Mouse (Mus musculus): ENCODE measurements at regions not wholly inside any gene's neighbourhood (a gene's known extent, or its start where the extent isn't known, plus 50 kb on each side); places are given as distances from the start of the nearest gene placed in this dataset.

GRCm38 (mm10) chr15:61158041-61158545, 235.3 kb upstream of the A1bg start:
- DNase-seq (ENCODE audit: low spot score), result peak; percentile 3

GRCm38 (mm10) chr15:61157543-61157942, 234.7 kb upstream of the A1bg start:
- DNase-seq (ENCODE audit: low spot score), result peak; percentile 58

GRCm38 (mm10) chr15:61155530-61155929, 232.7 kb upstream of the A1bg start:
- DNase-seq (ENCODE audit: low spot score), result no peak

DNA sequence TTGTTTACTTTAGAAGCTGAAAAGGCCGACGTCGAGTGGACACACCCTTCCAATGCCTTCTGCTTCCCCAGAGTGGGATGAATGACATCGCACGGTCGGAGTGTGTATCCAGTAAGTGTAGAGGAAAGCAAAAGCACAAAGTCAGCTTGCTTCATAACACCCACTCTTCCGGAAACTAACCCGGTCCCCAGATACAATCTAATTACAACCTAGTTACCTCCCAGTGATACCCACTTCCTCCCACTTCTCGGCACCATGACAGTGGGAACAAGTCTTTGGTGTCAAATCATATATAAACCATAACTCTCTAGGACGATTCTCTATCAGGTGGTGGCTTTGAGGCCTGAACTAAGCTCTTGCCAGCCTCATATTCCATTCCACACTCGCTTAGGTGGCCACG, 231.4 kb upstream of the A1bg start:
- DNase-seq (ENCODE audit: low spot score), result no peak

DNA sequence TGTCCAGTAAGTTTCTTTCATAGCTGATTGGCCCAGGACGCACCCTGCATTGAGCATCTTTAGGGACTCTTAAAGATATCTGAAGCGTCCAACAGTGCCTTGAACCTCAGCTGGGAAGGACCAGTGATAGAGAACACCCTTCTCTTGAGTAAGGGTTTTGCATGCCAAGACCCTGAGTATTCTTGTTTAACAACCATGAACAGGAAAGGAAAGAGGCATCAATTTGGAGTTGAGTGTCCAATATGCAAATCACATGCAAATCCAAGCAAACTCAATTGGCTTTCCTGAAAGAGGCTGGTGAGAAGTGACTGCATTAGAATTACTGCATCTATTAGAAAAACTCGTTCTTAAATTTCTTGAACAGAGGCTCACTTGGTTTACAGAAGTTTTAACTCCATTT, 220.0 kb upstream of the A1bg start:
- DNase-seq (ENCODE audit: low spot score), result no peak

DNA sequence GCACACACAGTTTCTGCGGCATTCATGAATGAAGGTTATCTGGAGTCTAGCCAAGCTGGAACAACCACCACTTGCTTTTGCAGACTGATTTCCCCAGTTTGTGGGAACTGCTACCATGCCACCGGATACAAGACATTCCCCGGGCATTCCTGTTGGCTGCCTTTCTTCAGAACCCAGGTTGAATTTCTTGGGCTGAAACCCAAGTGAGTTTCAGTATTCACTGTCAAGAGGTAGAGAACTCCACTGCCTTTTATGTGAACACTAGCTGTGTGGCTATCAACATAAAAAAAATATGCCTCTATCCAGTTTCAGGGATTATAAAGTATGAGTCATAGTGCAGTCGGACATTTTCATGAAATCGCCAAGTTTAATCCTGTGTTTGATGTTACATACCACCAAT, 216.3 kb upstream of the A1bg start:
- DNase-seq (ENCODE audit: low spot score), result no peak

DNA sequence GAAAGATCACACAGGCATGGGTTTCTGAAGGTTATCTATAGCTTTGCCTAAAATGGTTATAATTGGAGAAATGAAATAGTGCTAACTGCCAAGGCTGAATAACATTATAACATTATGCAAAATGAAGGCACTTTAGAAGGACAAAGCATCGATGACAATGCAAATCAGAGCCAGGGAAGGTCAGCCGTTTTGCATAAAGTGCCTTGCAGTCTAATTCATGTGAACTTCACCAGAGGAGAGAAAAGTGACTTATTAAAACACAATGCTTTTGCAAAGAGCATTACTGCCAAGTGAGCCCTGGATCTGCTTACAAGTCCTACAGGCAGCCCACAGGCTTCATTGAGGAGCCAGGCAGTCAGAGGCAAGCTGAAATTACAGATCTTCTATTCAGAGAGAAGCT, 214.0 kb upstream of the A1bg start:
- no peak for DNase-seq (ENCODE audit: low spot score)

DNA sequence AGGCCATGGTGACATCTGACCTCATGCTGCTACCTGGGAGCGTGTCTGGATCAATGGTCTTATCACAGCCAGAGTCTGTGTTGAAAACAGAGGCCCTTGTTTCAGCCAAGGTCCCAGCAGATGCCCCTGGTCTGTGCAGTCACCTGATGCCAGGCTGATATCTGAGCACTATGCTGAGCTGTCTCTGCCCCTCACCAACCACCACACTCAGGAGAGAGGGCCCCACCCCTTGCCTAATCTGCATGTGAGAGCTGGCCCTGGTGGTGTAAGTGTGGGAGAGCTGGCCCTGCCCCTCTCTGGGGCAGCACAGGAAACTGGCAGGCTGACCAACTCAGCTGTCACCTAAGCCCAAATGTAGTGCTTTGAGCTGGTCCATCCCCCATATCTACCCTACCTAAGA, 210.5 kb upstream of the A1bg start:
- DNase-seq (ENCODE audit: low spot score), result no peak

GRCm38 (mm10) chr15:61127971-61128370, 205.2 kb upstream of the A1bg start:
- DNase-seq (ENCODE audit: low spot score), result no peak

- no peak for DNase-seq (ENCODE audit: low spot score)
Measured at GRCm38 (mm10) chr15:61127130-61127529, 204.3 kb upstream of the A1bg start.

DNA sequence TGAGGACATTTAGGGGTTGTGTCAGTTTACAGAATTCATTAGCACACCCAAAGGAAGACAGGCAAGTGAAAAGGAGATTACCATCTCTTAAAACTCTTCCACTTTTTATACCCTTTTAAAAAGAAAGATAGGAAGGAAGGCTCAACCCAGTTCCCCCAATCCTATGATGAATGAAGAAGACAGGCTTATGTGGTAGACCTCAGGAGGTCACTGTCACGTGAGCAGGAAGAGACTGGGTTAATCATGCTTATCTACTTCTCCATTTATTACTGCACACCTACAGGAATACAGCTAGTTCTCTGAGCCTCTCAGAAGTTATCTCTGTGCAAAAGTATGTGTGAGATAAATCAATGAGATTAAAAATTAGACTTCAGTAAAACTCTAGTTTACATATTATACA, 194.1 kb upstream of the A1bg start:
- no peak for DNase-seq (ENCODE audit: low spot score)

GRCm38 (mm10) chr15:61109429-61110128, 186.8 kb upstream of the A1bg start:
- no peak for DNase-seq (ENCODE audit: low spot score)

- no peak for DNase-seq (ENCODE audit: low spot score)
Measured at GRCm38 (mm10) chr15:61108957-61109356, 186.1 kb upstream of the A1bg start.

DNA sequence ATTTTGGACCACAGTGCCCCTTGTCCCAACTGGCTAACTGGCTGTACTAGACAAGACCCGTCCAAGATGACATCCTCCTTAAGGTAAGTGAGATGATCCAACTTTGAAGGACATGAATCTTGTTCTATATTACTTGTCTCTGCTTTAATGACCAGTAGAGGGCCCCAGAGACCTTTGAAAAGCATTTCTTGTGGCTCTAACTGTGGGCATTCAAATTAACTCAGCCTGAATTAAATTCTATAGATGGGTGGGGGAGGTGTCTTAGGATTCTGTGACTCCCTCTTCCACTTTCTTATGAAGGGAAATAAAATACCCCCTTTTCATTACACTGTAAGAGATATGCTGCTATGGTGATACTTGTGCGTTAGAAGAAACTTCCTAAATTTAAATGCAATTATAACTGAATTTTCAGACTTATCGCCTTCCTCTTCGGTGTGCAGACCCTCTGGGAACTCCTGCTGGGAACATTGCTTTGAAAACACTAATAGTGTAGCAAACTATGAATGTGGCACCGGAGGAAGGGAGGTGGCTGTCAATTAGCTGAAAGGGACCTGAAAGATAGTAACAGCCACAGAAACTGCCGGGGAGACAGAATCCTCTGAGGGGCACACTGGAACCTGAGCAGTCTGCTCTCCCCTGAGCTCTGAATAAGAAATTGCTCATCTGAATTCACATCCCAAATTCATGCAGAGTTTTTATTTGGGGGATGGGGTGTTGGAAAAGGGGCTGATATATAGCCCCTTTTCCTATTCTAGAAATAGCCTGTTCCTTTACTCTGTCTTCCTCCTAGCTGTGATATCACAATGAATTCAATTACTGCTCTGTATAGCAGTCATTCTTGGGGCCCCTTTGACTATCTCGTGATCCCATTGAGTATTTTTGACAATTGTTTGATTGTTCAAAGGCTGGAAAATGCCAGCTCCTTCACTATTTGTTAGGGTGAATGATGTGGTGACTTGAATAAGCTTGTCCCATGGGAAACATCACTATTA, 179.9 kb upstream of the A1bg start:
- DNase-seq (ENCODE audit: low spot score), result no peak

GRCm38 (mm10) chr15:61100807-61101206, 178.0 kb upstream of the A1bg start:
- DNase-seq (ENCODE audit: low spot score), result no peak

- DNase-seq (ENCODE audit: low spot score), result no peak
Measured at GRCm38 (mm10) chr15:61098968-61099367, 176.2 kb upstream of the A1bg start.

DNA sequence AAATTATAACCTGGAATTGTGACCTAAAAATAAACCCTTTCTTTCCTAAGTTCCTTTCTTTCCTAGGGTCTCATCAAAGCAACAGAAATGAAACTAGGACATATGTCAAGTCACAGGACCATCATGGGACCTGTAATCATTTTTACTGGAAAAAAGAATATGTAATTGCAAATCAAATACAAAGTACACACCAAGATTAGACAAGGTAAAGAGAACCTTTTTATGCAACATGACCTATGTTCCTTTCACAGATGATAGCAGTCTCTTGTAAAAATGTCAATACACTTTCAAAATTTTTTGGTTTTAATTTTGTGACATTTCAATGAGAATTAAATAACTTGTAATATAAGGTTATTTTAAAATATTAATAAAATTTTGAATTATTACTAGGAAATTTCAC, 175.7 kb upstream of the A1bg start:
- DNase-seq (ENCODE audit: low spot score), result no peak

DNA sequence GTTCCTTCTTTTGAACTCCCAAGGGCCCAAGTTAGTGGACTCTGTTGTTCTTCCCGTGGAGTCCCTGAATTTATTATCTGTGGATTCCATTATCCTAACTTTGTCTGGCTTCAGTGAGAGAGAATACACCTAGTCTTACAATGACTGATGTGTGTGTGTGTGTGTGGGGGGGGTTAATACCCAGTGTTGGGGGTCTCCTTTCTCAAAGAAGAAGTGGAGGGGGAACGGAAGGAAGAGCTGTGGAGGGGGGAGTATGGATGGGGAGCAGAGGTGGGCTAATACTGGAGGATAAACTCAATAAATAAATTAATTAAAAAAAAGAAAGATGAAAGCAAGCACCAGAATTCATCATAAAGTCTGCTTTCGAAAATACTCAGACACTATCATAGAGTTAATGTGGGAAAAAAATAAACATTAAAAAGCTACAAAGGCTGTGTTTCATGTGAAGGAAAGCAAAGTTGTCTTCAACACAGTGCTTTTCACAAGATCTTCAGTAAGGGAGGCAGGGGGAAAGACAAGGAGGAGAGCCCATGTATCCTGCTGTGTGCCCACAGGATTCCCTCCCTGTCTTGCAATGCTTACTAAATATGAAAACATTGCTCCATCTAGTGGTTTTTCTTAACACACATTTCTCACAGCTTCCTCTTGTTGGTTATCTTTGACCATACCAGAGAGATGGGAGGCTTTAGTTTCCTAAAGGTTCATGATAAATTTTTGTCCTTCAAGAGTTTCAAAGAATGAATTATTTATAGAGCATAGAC, 173.4 kb upstream of the A1bg start:
- no peak for DNase-seq (ENCODE audit: low spot score)

DNA sequence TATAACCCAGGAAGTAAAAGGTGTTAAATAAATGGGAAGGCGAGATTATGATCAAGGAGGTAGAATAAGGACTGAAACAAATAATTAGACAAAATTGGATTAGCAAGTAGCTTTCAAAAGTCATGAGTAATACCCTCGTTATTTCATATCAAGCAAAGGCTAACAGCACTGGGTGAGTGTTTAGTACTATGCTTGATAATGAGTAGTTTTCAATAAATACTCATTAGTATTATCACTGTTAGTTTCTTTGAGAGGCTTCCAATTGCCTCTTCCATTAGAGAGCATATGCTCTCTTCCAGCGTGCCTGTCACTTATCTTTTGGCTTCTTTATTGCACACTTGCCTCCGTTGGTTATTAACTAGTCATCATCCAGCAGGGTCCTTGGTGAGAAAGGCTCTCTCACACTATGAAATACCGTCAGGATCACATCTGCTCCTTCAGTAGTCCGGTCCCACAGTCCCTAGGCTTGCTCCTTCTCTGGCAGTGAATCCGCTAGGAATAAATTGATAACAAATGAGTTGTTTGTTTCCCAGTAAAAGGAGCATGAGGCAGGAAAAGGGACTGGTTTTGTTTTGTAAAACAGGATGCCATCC, 132.3 kb upstream of the A1bg start:
- no peak for DNase-seq (ENCODE audit: low spot score)

GRCm38 (mm10) chr15:61051363-61051762, 128.6 kb upstream of the A1bg start:
- no peak for DNase-seq (ENCODE audit: low spot score)

GRCm38 (mm10) chr15:61009509-61009908, 86.7 kb upstream of the A1bg start:
- DNase-seq (ENCODE audit: low spot score), result no peak
